26 mouse cellular contexts compared by ENCODE assay signal in genomic region chr6:85147636-85148035, GRCm38 (mm10). TPM values are rescaled to one million over a fixed set of nuclear protein-coding genes. Genes with fewer than 3 reads are reported as not detected.
"Had no signal": no experiment of that assay in that cellular context is flagged by ENCODE, and none has a peak within 500 bp of the region (broad histone marks: within the 10 kb centered on the region; RNA-seq: fewer than 3 reads in every experiment).

No protein-coding gene starts in this region.

- H3K4me2 ChIP-seq: liver, embryonic 13.5 days; liver, embryonic 15.5 days; lung, embryonic 15.5 days; midbrain, embryonic 13.5 days; midbrain, embryonic 15.5 days; neural tube, embryonic 12.5 days had no signal

- H3K27ac ChIP-seq: liver, embryonic 13.5 days; liver, embryonic 15.5 days; lung, embryonic 15.5 days; macrophage; midbrain, embryonic 10.5 days; midbrain, embryonic 13.5 days; midbrain, embryonic 15.5 days; neural tube, embryonic 12.5 days had no signal

- ATAC-seq: liver, postnatal 0 days; lung, postnatal 0 days; midbrain, embryonic 13.5 days; midbrain, embryonic 15.5 days had no signal

- H3K9me3 ChIP-seq: liver, embryonic 13.5 days; liver, embryonic 15.5 days; lung, embryonic 15.5 days; midbrain, embryonic 10.5 days; midbrain, embryonic 13.5 days; midbrain, embryonic 15.5 days; neural tube, embryonic 12.5 days had no signal

- H3K9ac ChIP-seq: liver, embryonic 13.5 days; liver, embryonic 15.5 days; liver, postnatal 0 days; lung, embryonic 15.5 days; midbrain, embryonic 13.5 days; midbrain, embryonic 15.5 days; neural tube, embryonic 12.5 days had no signal

- H3K4me1 ChIP-seq: liver, embryonic 13.5 days; liver, embryonic 15.5 days; lung, embryonic 15.5 days; midbrain, embryonic 10.5 days; midbrain, embryonic 13.5 days; midbrain, embryonic 15.5 days; neural tube, embryonic 12.5 days had no signal

- DNase-seq: liver, embryonic 13.5 days; liver, postnatal 0 days; lung, adult 2 months; lung, postnatal 14 days; lung, postnatal 36 days; right cerebral cortex, postnatal 14 days; thymus, adult 18-20 months; thymus, postnatal 14 days; thymus, postnatal 36 days had no signal

- H3K27me3 ChIP-seq: lung, embryonic 15.5 days; midbrain, embryonic 15.5 days; neural tube, embryonic 12.5 days had no signal

- H3K36me3 ChIP-seq: liver, embryonic 13.5 days; liver, embryonic 15.5 days; lung, embryonic 15.5 days; midbrain, embryonic 10.5 days; midbrain, embryonic 13.5 days; midbrain, embryonic 15.5 days; neural tube, embryonic 12.5 days had no signal

- H3K4me3 ChIP-seq: liver, embryonic 13.5 days; liver, embryonic 15.5 days; lung, embryonic 15.5 days; midbrain, embryonic 10.5 days; midbrain, embryonic 13.5 days; midbrain, embryonic 15.5 days; myocyte; neural tube, embryonic 12.5 days had no signal

RNA-seq across cellular contexts. Expression of gene Emx1, which starts 39.6 kb away (rescaled TPM):
- total RNA-seq: megakaryocyte progenitor cell, adult 5-6 weeks; megakaryocyte-erythroid progenitor cell, adult 5-6 weeks; neutrophil, adult 5-6 weeks had no signal
- polyA plus RNA-seq: liver, embryonic 13.5 days; liver, embryonic 15.5 days; liver, postnatal 0 days; lung, adult 2 months; lung, embryonic 15.5 days; lung, postnatal 0 days; macrophage; myocyte; neural tube, embryonic 14.5 days; spleen, adult 2 months; stomach, embryonic 14.5 days; stomach, embryonic 16.5 days; thymus, postnatal 0 days had no signal
